Mouse (Mus musculus): Measurements from ENCODE around the gene Ccdc8. TPM values are rescaled to one million over a fixed set of nuclear protein-coding genes. Genes with fewer than 3 reads are reported as not detected.
A peak's percentile ranks its signal among the peaks of the same experiment; 100 is the strongest.

Ccdc8 gene
- polyA plus RNA-seq, 1 experiment from 2014 or later: 24.1 TPM

DNA sequence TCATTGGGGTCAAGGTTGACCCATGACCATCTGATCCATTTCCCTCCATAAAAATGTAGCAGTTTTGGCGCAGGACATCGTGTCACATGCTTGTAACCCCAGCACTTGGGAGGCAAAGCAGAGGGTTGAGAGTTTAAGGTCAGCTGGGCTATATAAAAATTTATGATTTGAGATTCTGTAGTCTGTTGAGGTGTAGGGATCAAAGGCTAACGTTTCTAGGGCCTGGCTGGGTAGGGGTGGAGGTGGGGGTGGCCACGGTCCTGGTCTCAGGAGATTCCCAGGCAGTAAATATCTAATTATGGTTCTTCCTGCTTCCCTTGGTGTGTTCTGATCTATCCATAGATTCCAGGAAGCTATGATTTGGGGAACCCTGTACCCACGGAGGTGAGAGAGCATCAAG is 30.8 kb upstream of the Ccdc8 start:
- Histone ChIP-seq H3K27me3 (replicated peaks; ENCODE audit: control insufficient read depth, insufficient read depth, low read length) (no peaks in the 10 kb centered on the region), H3K4me1 (replicated peaks; ENCODE audit: control insufficient read depth, insufficient read depth, low read length) (peaks cover 4% of the 10 kb centered on the region; the same call in 1 of the 2 replicates), H3K27ac (ENCODE audit: low read depth) (no peak overlapping the region), H3K9ac (ENCODE audit: low read length) (no peak overlapping the region), H3K36me3 (ENCODE audit: control insufficient read depth, insufficient read depth, low read length) (no peaks in the 10 kb centered on the region), H3K4me2 (ENCODE audit: low read length) (no peak overlapping the region), H3K4me3 (ENCODE audit: low read depth, low read length) (no peak overlapping the region), H3K9me3 (ENCODE audit: control insufficient read depth, low read length) (no peaks in the 10 kb centered on the region)
- ATAC-seq (replicated peaks; ENCODE audit: low FRiP score, low TSS enrichment, low read depth): no peak
- 72% methylated on average over 5 of the region's 5 CpGs for WGBS
- no peak for DNase-seq (ENCODE audit: low spot score)

GRCm38 (mm10) chr7:16968414-16968813 is 24.1 kb upstream of the Ccdc8 start:
- 71% methylated on average over 6 of the region's 6 CpGs for WGBS
- ATAC-seq (replicated peaks; ENCODE audit: low FRiP score, low TSS enrichment, low read depth): no peak

GRCm38 (mm10) chr7:16971160-16971559 is 21.3 kb upstream of the Ccdc8 start:
- Histone ChIP-seq H3K4me1 (replicated peaks; ENCODE audit: control insufficient read depth, insufficient read depth, low read length) (no peaks in the 10 kb centered on the region), H3K27me3 (replicated peaks; ENCODE audit: control insufficient read depth, insufficient read depth, low read length) (no peaks in the 10 kb centered on the region), H3K4me2 (ENCODE audit: low read length) (no peak overlapping the region), H3K4me3 (ENCODE audit: low read depth, low read length) (no peak overlapping the region), H3K9ac (ENCODE audit: low read length) (no peak overlapping the region), H3K9me3 (ENCODE audit: control insufficient read depth, low read length) (no peaks in the 10 kb centered on the region), H3K27ac (ENCODE audit: low read depth) (no peak overlapping the region), H3K36me3 (ENCODE audit: control insufficient read depth, insufficient read depth, low read length) (no peaks in the 10 kb centered on the region)
- 84% methylated on average over 3 of the region's 3 CpGs for WGBS
- no peak for ATAC-seq (replicated peaks; ENCODE audit: low FRiP score, low TSS enrichment, low read depth)
- no peak for DNase-seq (ENCODE audit: low spot score)

More at GRCm38 (mm10) chr7:16968414-16968813, 24.1 kb upstream of the Ccdc8 start:
- no peak overlapping the region for H3K9ac ChIP-seq (ENCODE audit: low read length)
- no peak overlapping the region for H3K27ac ChIP-seq (ENCODE audit: low read depth)
- no peak overlapping the region for H3K4me3 ChIP-seq (ENCODE audit: low read depth, low read length)
- H3K4me1 ChIP-seq (replicated peaks; ENCODE audit: control insufficient read depth, insufficient read depth, low read length): no peaks in the 10 kb centered on the region
- no peak overlapping the region for H3K4me2 ChIP-seq (ENCODE audit: low read length)
- no peaks in the 10 kb centered on the region for H3K36me3 ChIP-seq (ENCODE audit: control insufficient read depth, insufficient read depth, low read length)
- no peaks in the 10 kb centered on the region for H3K9me3 ChIP-seq (ENCODE audit: control insufficient read depth, low read length)
- H3K27me3 ChIP-seq (replicated peaks; ENCODE audit: control insufficient read depth, insufficient read depth, low read length): no peaks in the 10 kb centered on the region
- DNase-seq (ENCODE audit: low spot score): no peak

- Histone ChIP-seq H3K4me2 (ENCODE audit: low read length) (no peak overlapping the region), H3K9ac (ENCODE audit: low read length) (no peak overlapping the region), H3K36me3 (ENCODE audit: control insufficient read depth, insufficient read depth, low read length) (no peaks in the 10 kb centered on the region), H3K4me1 (replicated peaks; ENCODE audit: control insufficient read depth, insufficient read depth, low read length) (no peaks in the 10 kb centered on the region), H3K27ac (ENCODE audit: low read depth) (no peak overlapping the region), H3K27me3 (replicated peaks; ENCODE audit: control insufficient read depth, insufficient read depth, low read length) (no peaks in the 10 kb centered on the region), H3K4me3 (ENCODE audit: low read depth, low read length) (no peak overlapping the region), H3K9me3 (ENCODE audit: control insufficient read depth, low read length) (no peaks in the 10 kb centered on the region)
- 67% methylated on average over 6 of the region's 6 CpGs for WGBS
- ATAC-seq (replicated peaks; ENCODE audit: low FRiP score, low TSS enrichment, low read depth) (no peak), DNase-seq (ENCODE audit: low spot score) (no peak)
Measured at GRCm38 (mm10) chr7:16974018-16974417, 18.5 kb upstream of the Ccdc8 start.

DNA sequence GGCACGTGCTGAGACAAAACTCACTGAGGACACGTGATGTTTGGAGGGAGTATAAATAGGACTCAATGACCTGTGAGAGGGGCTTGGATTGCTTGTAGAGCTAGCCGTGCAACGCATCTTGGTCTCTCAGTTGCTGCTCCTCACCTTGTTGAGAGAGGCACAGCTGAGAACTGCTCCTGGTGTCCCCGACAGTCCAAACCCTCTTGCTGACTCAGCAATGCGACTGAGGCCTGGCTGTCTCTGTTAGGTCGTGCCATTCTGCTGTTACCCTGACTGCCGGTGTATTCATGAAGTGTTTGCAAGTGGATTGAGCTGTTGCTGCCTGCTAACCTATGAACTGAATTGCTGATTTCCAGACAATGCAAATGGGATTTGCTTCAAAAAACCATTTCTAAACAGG is 16.2 kb upstream of the Ccdc8 start:
- DNase-seq (ENCODE audit: low spot score): no peak
- 60% methylated on average over 8 of the region's 8 CpGs for WGBS
- Histone ChIP-seq H3K4me3 (ENCODE audit: low read depth, low read length) (no peak overlapping the region), H3K9me3 (ENCODE audit: control insufficient read depth, low read length) (no peaks in the 10 kb centered on the region), H3K4me1 (replicated peaks; ENCODE audit: control insufficient read depth, insufficient read depth, low read length) (peaks cover 13% of the 10 kb centered on the region), H3K27me3 (replicated peaks; ENCODE audit: control insufficient read depth, insufficient read depth, low read length) (no peaks in the 10 kb centered on the region), H3K9ac (ENCODE audit: low read length) (no peak overlapping the region), H3K27ac (ENCODE audit: low read depth) (no peak overlapping the region), H3K36me3 (ENCODE audit: control insufficient read depth, insufficient read depth, low read length) (no peaks in the 10 kb centered on the region), H3K4me2 (ENCODE audit: low read length) (no peak overlapping the region)
- ATAC-seq (replicated peaks; ENCODE audit: low FRiP score, low TSS enrichment, low read depth): no peak

- Histone ChIP-seq H3K4me1 (replicated peaks; ENCODE audit: control insufficient read depth, insufficient read depth, low read length) (peaks cover 13% of the 10 kb centered on the region), H3K36me3 (ENCODE audit: control insufficient read depth, insufficient read depth, low read length) (no peaks in the 10 kb centered on the region), H3K27ac (ENCODE audit: low read depth) (no peak overlapping the region), H3K9ac (ENCODE audit: low read length) (no peak overlapping the region), H3K4me3 (ENCODE audit: low read depth, low read length) (no peak overlapping the region), H3K27me3 (replicated peaks; ENCODE audit: control insufficient read depth, insufficient read depth, low read length) (no peaks in the 10 kb centered on the region), H3K9me3 (ENCODE audit: control insufficient read depth, low read length) (no peaks in the 10 kb centered on the region), H3K4me2 (ENCODE audit: low read length) (no peak overlapping the region)
- ATAC-seq (replicated peaks; ENCODE audit: low FRiP score, low TSS enrichment, low read depth) (no peak), DNase-seq (ENCODE audit: low spot score) (no peak)
- 78% methylated on average over 6 of the region's 6 CpGs for WGBS
Measured at GRCm38 (mm10) chr7:16978173-16978572, 14.3 kb upstream of the Ccdc8 start.

DNA sequence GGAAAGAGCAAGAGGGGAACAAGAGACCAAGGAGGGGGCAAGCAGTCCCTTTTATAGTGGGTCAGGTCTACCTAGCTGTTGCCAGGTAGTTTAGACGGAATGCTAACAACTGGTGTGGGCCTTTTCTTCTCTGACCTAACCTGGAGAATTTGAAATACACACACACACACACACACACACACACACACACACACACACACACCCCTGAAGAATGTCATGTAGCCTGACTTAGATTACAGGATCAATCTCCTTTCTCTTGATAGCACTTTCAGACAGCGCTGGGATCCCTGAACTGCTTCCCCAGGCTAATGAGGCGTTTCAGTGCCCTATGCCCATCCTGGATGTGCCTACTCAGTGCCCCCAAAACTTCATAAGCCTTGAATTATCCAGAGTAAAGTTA is 13.9 kb upstream of the Ccdc8 start:
- WGBS: 95% methylated on average over 3 of the region's 3 CpGs

GRCm38 (mm10) chr7:16980348-16980747 is 12.2 kb upstream of the Ccdc8 start:
- peak overlapping the region; percentile 18; the same call in 1 of the 2 replicates for H3K4me3 ChIP-seq (ENCODE audit: low read depth, low read length)
- peaks cover 13% of the 10 kb centered on the region for H3K4me1 ChIP-seq (replicated peaks; ENCODE audit: control insufficient read depth, insufficient read depth, low read length)
- 3% methylated on average over 12 of the region's 12 CpGs for WGBS
- peak; percentile 68 for DNase-seq (ENCODE audit: low spot score)
- H3K9me3 ChIP-seq (ENCODE audit: control insufficient read depth, low read length): no peaks in the 10 kb centered on the region
- no peaks in the 10 kb centered on the region for H3K27me3 ChIP-seq (replicated peaks; ENCODE audit: control insufficient read depth, insufficient read depth, low read length)
- peak overlapping the region; percentile 77 for H3K27ac ChIP-seq (ENCODE audit: low read depth)
- H3K36me3 ChIP-seq (ENCODE audit: control insufficient read depth, insufficient read depth, low read length): no peaks in the 10 kb centered on the region
- ATAC-seq (replicated peaks; ENCODE audit: low FRiP score, low TSS enrichment, low read depth): peak; percentile 57; the same call in 1 of the 2 replicates
- H3K4me2 ChIP-seq (ENCODE audit: low read length): peak overlapping the region; percentile 50
- 0 out of 2 replicates have a peak overlapping the region, but pooled peaks have one; percentile 22 for H3K9ac ChIP-seq (ENCODE audit: low read length)

More for the DNA sequence above, 13.9 kb upstream of the Ccdc8 start:
- ATAC-seq (replicated peaks; ENCODE audit: low FRiP score, low TSS enrichment, low read depth) (no peak), DNase-seq (ENCODE audit: low spot score) (no peak)
- no peaks in the 10 kb centered on the region for H3K27me3 ChIP-seq (replicated peaks; ENCODE audit: control insufficient read depth, insufficient read depth, low read length)
- no peak overlapping the region for H3K4me3 ChIP-seq (ENCODE audit: low read depth, low read length)
- peaks cover 13% of the 10 kb centered on the region for H3K4me1 ChIP-seq (replicated peaks; ENCODE audit: control insufficient read depth, insufficient read depth, low read length)
- H3K4me2 ChIP-seq (ENCODE audit: low read length): no peak overlapping the region
- H3K36me3 ChIP-seq (ENCODE audit: control insufficient read depth, insufficient read depth, low read length): no peaks in the 10 kb centered on the region
- H3K27ac ChIP-seq (ENCODE audit: low read depth): no peak overlapping the region
- H3K9me3 ChIP-seq (ENCODE audit: control insufficient read depth, low read length): no peaks in the 10 kb centered on the region
- no peak overlapping the region for H3K9ac ChIP-seq (ENCODE audit: low read length)

GRCm38 (mm10) chr7:16982859-16983568 is 9.5 kb upstream of the Ccdc8 start, which contains the start of gene Gm42372:
Gene Gm42372 (plus strand): TSS chr7:16983086.
- peak within 1 kb of the TSS; percentile 28; the same call in 1 of the 2 replicates for H3K4me2 ChIP-seq (ENCODE audit: low read length)
- no peaks in the 10 kb centered on the region for H3K9me3 ChIP-seq (ENCODE audit: control insufficient read depth, low read length)
- H3K4me3 ChIP-seq (ENCODE audit: low read depth, low read length): no peak within 1 kb of the TSS
- H3K4me1 ChIP-seq (replicated peaks; ENCODE audit: control insufficient read depth, insufficient read depth, low read length): peaks cover 21% of the 10 kb centered on the region
- no peak for DNase-seq (ENCODE audit: low spot score)
- 28% methylated on average over 26 of the region's 26 CpGs for WGBS
- no peaks in the 10 kb centered on the region for H3K27me3 ChIP-seq (replicated peaks; ENCODE audit: control insufficient read depth, insufficient read depth, low read length)
- H3K36me3 ChIP-seq (ENCODE audit: control insufficient read depth, insufficient read depth, low read length): no peaks in the 10 kb centered on the region
- H3K27ac ChIP-seq (ENCODE audit: low read depth): no peak within 1 kb of the TSS
- H3K9ac ChIP-seq (ENCODE audit: low read length): no peak within 1 kb of the TSS
- ATAC-seq (replicated peaks; ENCODE audit: low FRiP score, low TSS enrichment, low read depth): no peak

All from intestine, embryonic 14.5 days (tissue).